Mouse (Mus musculus) hindbrain, embryonic 12.5 days (tissue): ENCODE results near the gene Ppfibp2. TPM values are rescaled to one million over a fixed set of nuclear protein-coding genes. Genes with fewer than 3 reads are reported as not detected.
A peak's percentile ranks its signal among the peaks of the same experiment; 100 is the strongest.

Experiments used
- ATAC-seq: fragments of 200-750 bp; cut with Nextera tagmentation; 2 replicates; pipeline ENCODE4 v1.8.0; 2017; ENCODE audit warnings: moderate TSS enrichment; ENCODE audit not compliant: low FRiP score
- H3K27ac ChIP-seq: fragments of 300-500 bp; sonication (generic); 2 replicates; pipeline ENCODE4 v1.5.1; 2016; ENCODE audit warnings: mild to moderate bottlenecking
- H3K27me3 ChIP-seq: fragments of 300-500 bp; sonication (generic); 2 replicates; pipeline ENCODE4 v1.6.1; 2016; ENCODE audit warnings: mild to moderate bottlenecking
- H3K36me3 ChIP-seq: fragments of 300-500 bp; sonication (generic); 2 replicates; pipeline ENCODE4 v1.6.1; 2016; ENCODE audit warnings: mild to moderate bottlenecking
- H3K4me1 ChIP-seq: fragments of 300-500 bp; sonication (generic); 2 replicates; pipeline ENCODE4 v1.6.1; 2016
- H3K4me2 ChIP-seq: fragments of 300-500 bp; sonication (generic); replicated peaks from 2 replicates; pipeline ENCODE4 v1.6.1; 2016; ENCODE audit warnings: mild to moderate bottlenecking
- H3K4me3 ChIP-seq: fragments of 300-500 bp; sonication (generic); 2 replicates; pipeline ENCODE4 v1.5.1; 2016; ENCODE audit warnings: mild to moderate bottlenecking
- H3K9ac ChIP-seq: fragments of 300-500 bp; sonication (generic); 2 replicates; pipeline ENCODE4 v1.6.1; 2016; ENCODE audit warnings: mild to moderate bottlenecking, moderate library complexity
- H3K9me3 ChIP-seq: fragments of 300-500 bp; sonication (generic); replicated peaks from 2 replicates; pipeline ENCODE4 v1.6.1; 2016; ENCODE audit warnings: mild to moderate bottlenecking
- WGBS: fragments of 180-500 bp; shearing (Covaris S2); methylation state at CpG from one replicate; pipeline ENCODE4 v1.1.7; 2016; 5-methylcytosine and 5-hydroxymethylcytosine counted together
- polyA plus RNA-seq: library from polyadenylated mRNA; unstranded; fragments of >200 nt; fragmentation: Nextera tagmentation; extraction: Ambion mirVana; gene quantifications from 2 replicates; pipeline ENCODE4 v1.2.1, GENCODE M21; 2016

Ppfibp2 gene
- polyA plus RNA-seq, 1 experiment from 2014 or later: 5.3 TPM

DNA sequence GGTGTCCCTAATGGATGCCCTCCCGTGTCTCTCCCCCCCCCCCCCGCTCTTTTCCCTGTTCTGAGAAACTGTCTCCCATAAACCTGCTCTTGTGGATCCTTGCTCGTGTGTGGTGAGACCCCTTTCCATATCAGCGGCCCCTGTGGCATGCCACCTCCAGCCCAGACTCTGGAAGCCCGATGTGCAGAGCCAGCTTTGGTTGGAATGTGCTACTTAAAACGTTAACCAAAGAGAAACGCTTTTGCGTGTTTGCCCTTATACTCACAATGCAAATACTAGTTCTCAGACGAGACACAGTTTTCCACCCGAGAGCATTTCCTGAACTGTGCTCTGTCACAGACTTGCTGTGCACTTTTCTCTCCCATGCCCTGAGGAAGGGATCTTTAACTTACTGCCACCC is 135.6 kb downstream of the Ppfibp2 start:
- WGBS: 86% methylated on average over 10 of the region's 10 CpGs
- ATAC-seq: no peak
- H3K36me3 ChIP-seq: no peaks in the 10 kb centered on the region

DNA sequence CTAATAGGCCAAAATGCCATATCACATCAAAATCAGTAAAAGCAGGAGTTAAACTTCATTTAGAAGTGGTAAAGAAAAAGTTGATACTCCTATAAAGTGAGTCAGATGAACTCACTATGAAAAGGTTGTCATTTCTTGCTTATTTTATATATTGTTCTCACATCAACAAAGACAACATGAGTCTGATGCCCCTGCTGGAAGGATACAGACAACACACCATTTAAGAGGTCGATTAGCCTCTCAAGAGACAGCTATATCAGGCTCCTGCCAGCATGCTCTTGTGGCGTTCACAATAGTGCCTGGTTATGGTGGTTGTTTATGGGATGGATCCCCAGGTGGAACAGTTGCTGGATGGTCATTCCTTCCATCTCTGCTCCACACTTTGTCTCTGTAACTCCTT is 138.2 kb downstream of the Ppfibp2 start:
- no peaks in the 10 kb centered on the region for H3K27me3 ChIP-seq
- 75% methylated on average over 2 of the region's 2 CpGs for WGBS
- no peaks in the 10 kb centered on the region for H3K4me1 ChIP-seq
- no peak overlapping the region for H3K4me3 ChIP-seq
- no peak overlapping the region for H3K4me2 ChIP-seq
- ATAC-seq: no peak
- no peak overlapping the region for H3K27ac ChIP-seq
- H3K36me3 ChIP-seq: no peaks in the 10 kb centered on the region
- no peaks in the 10 kb centered on the region for H3K9me3 ChIP-seq
- no peak overlapping the region for H3K9ac ChIP-seq

More for the DNA sequence above, 135.6 kb downstream of the Ppfibp2 start:
- no peaks in the 10 kb centered on the region for H3K4me1 ChIP-seq
- H3K4me2 ChIP-seq: no peak overlapping the region
- H3K4me3 ChIP-seq: no peak overlapping the region
- no peaks in the 10 kb centered on the region for H3K27me3 ChIP-seq
- 0 out of 2 replicates have a peak, but pooled peaks cover 5% of the 10 kb centered on the region for H3K9me3 ChIP-seq
- no peak overlapping the region for H3K27ac ChIP-seq
- H3K9ac ChIP-seq: no peak overlapping the region

- Histone ChIP-seq H3K4me2 (no peak overlapping the region), H3K4me3 (no peak overlapping the region), H3K27ac (no peak overlapping the region), H3K9ac (no peak overlapping the region), H3K9me3 (no peaks in the 10 kb centered on the region), H3K27me3 (no peaks in the 10 kb centered on the region), H3K4me1 (no peaks in the 10 kb centered on the region), H3K36me3 (no peaks in the 10 kb centered on the region; the same call in 1 of the 2 replicates)
- no peak for ATAC-seq
- 53% methylated on average over 2 of the region's 2 CpGs for WGBS
These were observed 143.7 kb downstream of the Ppfibp2 start for GRCm38 (mm10) chr7:107738726-107739125.

DNA sequence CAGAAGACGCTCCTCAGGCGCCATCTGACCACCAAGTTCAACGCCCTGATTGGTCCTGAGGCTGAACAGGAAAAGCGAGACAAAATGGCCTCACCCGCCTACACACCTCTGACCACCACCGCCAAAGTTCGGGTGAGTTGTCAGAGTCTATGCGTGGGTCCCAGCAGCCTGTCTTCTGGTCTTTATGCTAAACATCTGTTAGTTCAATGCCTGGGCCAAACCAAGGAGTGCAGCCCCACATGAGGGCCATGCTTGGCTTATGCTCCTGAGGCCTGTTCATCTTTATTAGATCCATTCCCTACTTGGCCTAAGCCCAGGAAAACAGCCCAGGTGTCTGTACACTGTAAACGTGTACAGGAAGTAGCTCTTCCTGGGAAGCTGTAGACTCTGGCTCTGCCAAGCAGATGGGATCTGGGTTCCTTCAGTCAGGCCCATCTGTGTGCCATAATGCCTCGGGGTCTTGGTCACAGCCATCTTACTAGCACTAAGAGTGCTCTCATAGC is 148.0 kb downstream of the Ppfibp2 start:
- no peak for ATAC-seq
- WGBS: 82% methylated on average over 10 of the region's 10 CpGs

DNA sequence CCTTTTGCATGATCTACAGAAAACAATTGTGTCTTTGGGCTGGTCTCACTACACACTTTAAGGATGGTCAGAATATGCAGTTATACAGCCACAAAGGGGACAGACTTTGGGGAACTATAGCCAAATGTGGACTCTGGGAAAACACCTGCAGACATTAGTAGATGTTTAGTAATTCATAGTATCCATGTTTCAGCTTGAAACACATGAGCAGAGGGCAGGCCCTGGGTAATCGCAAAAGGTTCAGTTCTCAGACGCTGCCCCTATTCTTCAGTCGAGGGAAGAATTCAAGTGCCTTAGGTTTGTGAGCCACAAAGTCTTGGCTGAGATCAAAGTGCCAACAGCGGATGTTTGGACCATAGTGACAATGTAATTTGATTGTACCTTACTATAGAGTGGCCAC is 149.4 kb downstream of the Ppfibp2 start:
- Histone ChIP-seq H3K9me3 (no peaks in the 10 kb centered on the region), H3K27me3 (no peaks in the 10 kb centered on the region), H3K4me2 (no peak overlapping the region), H3K36me3 (no peaks in the 10 kb centered on the region; the same call in 1 of the 2 replicates), H3K4me1 (no peaks in the 10 kb centered on the region), H3K27ac (no peak overlapping the region), H3K4me3 (no peak overlapping the region), H3K9ac (no peak overlapping the region)
- 91% methylated on average over 4 of the region's 4 CpGs for WGBS
- no peak for ATAC-seq

More for the DNA sequence above, 148.0 kb downstream of the Ppfibp2 start:
- Histone ChIP-seq H3K36me3 (no peaks in the 10 kb centered on the region; the same call in 1 of the 2 replicates), H3K4me2 (no peak overlapping the region), H3K27ac (no peak overlapping the region), H3K4me3 (no peak overlapping the region), H3K9ac (no peak overlapping the region), H3K27me3 (no peaks in the 10 kb centered on the region), H3K4me1 (no peaks in the 10 kb centered on the region), H3K9me3 (no peaks in the 10 kb centered on the region)

- Histone ChIP-seq H3K27me3 (no peaks in the 10 kb centered on the region; the same call in 1 of the 2 replicates), H3K36me3 (no peaks in the 10 kb centered on the region; the same call in 1 of the 2 replicates), H3K4me3 (no peak overlapping the region), H3K4me2 (no peak overlapping the region), H3K4me1 (no peaks in the 10 kb centered on the region), H3K9me3 (no peaks in the 10 kb centered on the region), H3K9ac (no peak overlapping the region), H3K27ac (no peak overlapping the region)
- no peak for ATAC-seq
- WGBS: 72% methylated on average over 2 of the region's 2 CpGs
These were observed 150.1 kb downstream of the Ppfibp2 start for GRCm38 (mm10) chr7:107745111-107745510.

- Histone ChIP-seq H3K4me1 (no peaks in the 10 kb centered on the region), H3K4me2 (no peak overlapping the region), H3K36me3 (no peaks in the 10 kb centered on the region), H3K27ac (no peak overlapping the region), H3K4me3 (no peak overlapping the region), H3K27me3 (no peaks in the 10 kb centered on the region; the same call in 1 of the 2 replicates), H3K9ac (no peak overlapping the region), H3K9me3 (no peaks in the 10 kb centered on the region)
- ATAC-seq: no peak
- WGBS: 91% methylated on average over 8 of the region's 8 CpGs
These were observed 151.0 kb downstream of the Ppfibp2 start for GRCm38 (mm10) chr7:107746036-107746435.

DNA sequence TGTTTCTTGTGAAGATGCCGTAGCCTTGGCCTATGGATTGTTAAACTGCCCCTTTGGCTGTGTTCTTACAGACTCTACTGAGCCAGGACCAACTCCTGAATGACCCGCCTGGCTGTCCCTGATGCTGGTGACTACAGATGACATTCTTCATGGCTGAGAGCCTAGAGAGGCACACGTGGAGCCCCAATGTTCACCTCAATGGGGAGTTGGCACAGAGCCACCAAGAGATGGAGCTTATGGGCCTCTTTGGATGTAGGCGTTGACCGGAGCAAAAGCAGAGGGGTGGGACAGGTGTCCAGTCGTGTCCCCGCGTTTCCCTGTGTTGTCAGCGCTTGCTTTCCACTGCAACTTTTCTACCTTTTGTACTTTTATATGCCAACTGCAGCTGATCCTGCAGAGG is 152.5 kb downstream of the Ppfibp2 start:
- no peaks in the 10 kb centered on the region; the same call in 1 of the 2 replicates for H3K27me3 ChIP-seq
- H3K9me3 ChIP-seq: no peaks in the 10 kb centered on the region
- 86% methylated on average over 9 of the region's 9 CpGs for whole genome bisulfite sequencing
- H3K27ac ChIP-seq: no peak overlapping the region
- H3K9ac ChIP-seq: no peak overlapping the region
- H3K4me1 ChIP-seq: no peaks in the 10 kb centered on the region
- H3K36me3 ChIP-seq: no peaks in the 10 kb centered on the region
- no peak for ATAC-seq
- no peak overlapping the region for H3K4me3 ChIP-seq
- no peak overlapping the region for H3K4me2 ChIP-seq

GRCm38 (mm10) chr7:107747954-107748353 is 152.9 kb downstream of the Ppfibp2 start:
- WGBS: 24% methylated on average over 2 of the region's 2 CpGs
- Histone ChIP-seq H3K27ac (no peak overlapping the region), H3K4me2 (no peak overlapping the region), H3K4me1 (no peaks in the 10 kb centered on the region), H3K27me3 (no peaks in the 10 kb centered on the region; the same call in 1 of the 2 replicates), H3K9me3 (no peaks in the 10 kb centered on the region), H3K4me3 (no peak overlapping the region), H3K36me3 (no peaks in the 10 kb centered on the region), H3K9ac (no peak overlapping the region)
- ATAC-seq: no peak

DNA sequence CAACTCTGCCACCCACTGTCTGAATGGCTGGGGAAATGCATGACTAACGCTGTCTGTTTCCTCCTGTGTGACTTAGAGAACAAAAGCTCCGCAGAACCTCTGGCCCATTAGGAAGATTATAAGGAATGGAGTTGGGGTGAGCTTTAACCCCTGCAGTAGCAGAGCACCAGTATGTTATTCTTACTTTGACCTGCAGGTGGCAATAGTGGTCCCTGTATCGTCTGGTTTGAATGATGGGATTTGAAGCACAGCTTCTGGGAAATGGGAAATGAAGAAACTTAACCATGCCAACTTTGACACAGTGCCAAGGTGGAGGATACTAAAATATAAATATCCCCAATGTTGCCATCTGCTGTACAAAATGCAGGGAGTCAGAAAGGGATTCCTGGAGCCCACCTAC is 154.3 kb downstream of the Ppfibp2 start:
- WGBS: 4% methylated on average over 3 of the region's 3 CpGs
- no peak overlapping the region for H3K27ac ChIP-seq
- no peaks in the 10 kb centered on the region for H3K4me1 ChIP-seq
- 0 out of 2 replicates have a peak, but pooled peaks have one; percentile 18 for ATAC-seq
- H3K4me3 ChIP-seq: no peak overlapping the region
- H3K9me3 ChIP-seq: no peaks in the 10 kb centered on the region
- H3K36me3 ChIP-seq: no peaks in the 10 kb centered on the region
- no peaks in the 10 kb centered on the region; the same call in 1 of the 2 replicates for H3K27me3 ChIP-seq
- no peak overlapping the region for H3K9ac ChIP-seq
- no peak overlapping the region for H3K4me2 ChIP-seq

DNA sequence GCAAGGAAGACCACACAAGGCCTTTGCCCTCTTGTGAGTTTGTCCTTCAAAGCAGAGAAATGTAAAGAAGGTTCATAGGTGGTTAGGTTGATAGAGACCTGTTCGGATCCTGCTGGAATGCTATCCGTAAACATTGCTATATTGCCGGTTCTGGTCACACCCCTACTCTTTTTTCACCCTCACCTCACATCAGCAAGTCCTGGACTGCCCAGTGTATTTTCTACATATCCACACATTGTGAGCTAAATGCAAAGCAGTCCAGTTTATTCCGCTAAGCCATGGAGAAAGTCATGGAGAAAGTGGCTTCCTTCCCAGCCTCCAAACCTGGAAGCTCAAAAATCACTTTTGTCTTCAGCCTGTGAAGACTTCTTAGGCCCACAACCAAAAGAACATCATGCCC is 154.7 kb downstream of the Ppfibp2 start:
- H3K4me2 ChIP-seq: no peak overlapping the region
- no peak for ATAC-seq

GRCm38 (mm10) chr7:107752031-107752520 is 157.1 kb downstream of the Ppfibp2 start:
- ATAC-seq: no peak
- Histone ChIP-seq H3K9ac (no peak overlapping the region), H3K36me3 (no peaks in the 10 kb centered on the region), H3K4me1 (no peaks in the 10 kb centered on the region), H3K4me3 (no peak overlapping the region), H3K27me3 (no peaks in the 10 kb centered on the region; the same call in 1 of the 2 replicates), H3K4me2 (no peak overlapping the region), H3K27ac (no peak overlapping the region), H3K9me3 (no peaks in the 10 kb centered on the region)
- WGBS: 81% methylated on average over 10 of the region's 10 CpGs

More for the DNA sequence above, 154.7 kb downstream of the Ppfibp2 start:
- H3K4me1 ChIP-seq: no peaks in the 10 kb centered on the region
- no peak overlapping the region for H3K4me3 ChIP-seq
- no peaks in the 10 kb centered on the region; the same call in 1 of the 2 replicates for H3K27me3 ChIP-seq
- no peak overlapping the region for H3K27ac ChIP-seq
- no peaks in the 10 kb centered on the region for H3K9me3 ChIP-seq
- no peak overlapping the region for H3K9ac ChIP-seq
- no peaks in the 10 kb centered on the region for H3K36me3 ChIP-seq
- 92% methylated on average over 4 of the region's 4 CpGs for WGBS

DNA sequence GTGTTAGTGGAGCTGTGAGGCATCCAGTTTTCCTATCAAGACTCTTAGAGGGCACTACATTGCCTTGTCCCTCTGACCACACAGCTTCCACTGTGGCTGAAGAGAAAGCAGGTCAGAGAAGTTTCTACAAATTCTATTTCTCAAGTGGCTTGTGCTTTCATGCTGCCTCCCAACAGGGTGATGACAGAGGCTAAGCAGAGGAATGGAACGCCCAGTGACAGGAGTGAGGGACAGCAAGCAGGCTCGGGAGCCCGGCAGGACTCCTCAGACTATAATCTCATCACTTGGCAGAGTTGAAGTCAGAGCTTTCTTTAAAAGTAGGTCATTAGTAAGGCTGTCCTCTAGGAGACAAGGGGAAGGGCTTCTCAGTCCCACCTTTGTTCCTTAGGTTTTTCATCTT is 160.9 kb downstream of the Ppfibp2 start:
- no peak overlapping the region for H3K27ac ChIP-seq
- ATAC-seq: no peak
- no peak overlapping the region for H3K4me3 ChIP-seq
- H3K36me3 ChIP-seq: no peaks in the 10 kb centered on the region
- 0 out of 2 replicates have a peak, but pooled peaks cover 4% of the 10 kb centered on the region for H3K4me1 ChIP-seq
- H3K4me2 ChIP-seq: no peak overlapping the region
- no peaks in the 10 kb centered on the region for H3K27me3 ChIP-seq
- H3K9ac ChIP-seq: no peak overlapping the region
- no peaks in the 10 kb centered on the region for H3K9me3 ChIP-seq
- 81% methylated on average over 3 of the region's 3 CpGs for WGBS
